Mouse (Mus musculus): ENCODE measurements around the gene Nck1. TPM values are rescaled to one million over a fixed set of nuclear protein-coding genes. Genes with fewer than 3 reads are reported as not detected.

Nck1 gene
- polyA plus RNA-seq, 1 experiment from 2014 or later = 63.5 TPM

- Histone ChIP-seq H3K27me3 (ENCODE audit: low read depth, poor library complexity, severe bottlenecking) (no peaks in the 10 kb centered on the region), H3K36me3 (0 out of 2 replicates have a peak, but pooled peaks cover 4% of the 10 kb centered on the region), H3K9me3 (replicated peaks) (peaks cover 9% of the 10 kb centered on the region; the same call in 1 of the 2 replicates), H3K27ac (replicated peaks) (no peak overlapping the region), H3K4me3 (no peak overlapping the region), H3K4me1 (no peaks in the 10 kb centered on the region)
- no peak for DNase-seq (ENCODE audit: low spot score)
- WGBS = 91% methylated on average over 1 of the region's 1 CpGs
Observed at GRCm38 (mm10) chr9:100474056-100474455, 71.9 kb downstream of the Nck1 start.

- DNase-seq (ENCODE audit: low spot score) = no peak
- no peaks in the 10 kb centered on the region for H3K27me3 ChIP-seq (ENCODE audit: low read depth, poor library complexity, severe bottlenecking)
- 0 out of 2 replicates have a peak, but pooled peaks cover 4% of the 10 kb centered on the region for H3K36me3 ChIP-seq
- H3K27ac ChIP-seq (replicated peaks) = no peak overlapping the region
- no peak overlapping the region for H3K4me3 ChIP-seq
- H3K4me1 ChIP-seq = no peaks in the 10 kb centered on the region
- 91% methylated on average over 6 of the region's 6 CpGs for WGBS
- peaks cover 9% of the 10 kb centered on the region; the same call in 1 of the 2 replicates for H3K9me3 ChIP-seq (replicated peaks)
Observed at GRCm38 (mm10) chr9:100473361-100473760, 72.6 kb downstream of the Nck1 start.

- 0 out of 2 replicates have a peak, but pooled peaks cover 4% of the 10 kb centered on the region for H3K36me3 ChIP-seq
- no peaks in the 10 kb centered on the region for H3K4me1 ChIP-seq
- DNase-seq (ENCODE audit: low spot score) = no peak
- no peak overlapping the region for H3K27ac ChIP-seq (replicated peaks)
- 94% methylated on average over 8 of the region's 8 CpGs for WGBS
- no peaks in the 10 kb centered on the region for H3K27me3 ChIP-seq (ENCODE audit: low read depth, poor library complexity, severe bottlenecking)
- peaks cover 9% of the 10 kb centered on the region; the same call in 1 of the 2 replicates for H3K9me3 ChIP-seq (replicated peaks)
- H3K4me3 ChIP-seq = no peak overlapping the region
Observed at GRCm38 (mm10) chr9:100472931-100473330, 73.0 kb downstream of the Nck1 start.

GRCm38 (mm10) chr9:100471605-100471953 is 74.4 kb downstream of the Nck1 start:
- Histone ChIP-seq H3K27me3 (ENCODE audit: low read depth, poor library complexity, severe bottlenecking) (no peaks in the 10 kb centered on the region), H3K27ac (replicated peaks) (no peak overlapping the region), H3K9me3 (replicated peaks) (no peaks in the 10 kb centered on the region), H3K4me1 (no peaks in the 10 kb centered on the region), H3K36me3 (0 out of 2 replicates have a peak, but pooled peaks cover 9% of the 10 kb centered on the region), H3K4me3 (no peak overlapping the region)
- 79% methylated on average over 4 of the region's 4 CpGs for WGBS
- no peak for DNase-seq (ENCODE audit: low spot score)

GRCm38 (mm10) chr9:100470936-100471604 is 74.9 kb downstream of the Nck1 start:
- no peak for DNase-seq (ENCODE audit: low spot score)
- Histone ChIP-seq H3K27me3 (ENCODE audit: low read depth, poor library complexity, severe bottlenecking) (no peaks in the 10 kb centered on the region), H3K27ac (replicated peaks) (no peak overlapping the region), H3K9me3 (replicated peaks) (no peaks in the 10 kb centered on the region), H3K4me3 (no peak overlapping the region), H3K36me3 (0 out of 2 replicates have a peak, but pooled peaks cover 9% of the 10 kb centered on the region), H3K4me1 (no peaks in the 10 kb centered on the region)
- WGBS = 77% methylated on average over 8 of the region's 8 CpGs

- no peaks in the 10 kb centered on the region for H3K27me3 ChIP-seq (ENCODE audit: low read depth, poor library complexity, severe bottlenecking)
- H3K9me3 ChIP-seq (replicated peaks) = no peaks in the 10 kb centered on the region
- WGBS = 64% methylated on average over 1 of the region's 1 CpGs
- 0 out of 2 replicates have a peak, but pooled peaks cover 13% of the 10 kb centered on the region for H3K36me3 ChIP-seq
- no peak overlapping the region for H3K4me3 ChIP-seq
- no peaks in the 10 kb centered on the region for H3K4me1 ChIP-seq
- no peak for DNase-seq (ENCODE audit: low spot score)
- no peak overlapping the region for H3K27ac ChIP-seq (replicated peaks)
Observed at GRCm38 (mm10) chr9:100470228-100470627, 75.7 kb downstream of the Nck1 start.

GRCm38 (mm10) chr9:100469681-100470080 is 76.3 kb downstream of the Nck1 start:
- Histone ChIP-seq H3K36me3 (0 out of 2 replicates have a peak, but pooled peaks cover 13% of the 10 kb centered on the region), H3K4me1 (no peaks in the 10 kb centered on the region), H3K27me3 (ENCODE audit: low read depth, poor library complexity, severe bottlenecking) (no peaks in the 10 kb centered on the region), H3K4me3 (no peak overlapping the region), H3K9me3 (replicated peaks) (no peaks in the 10 kb centered on the region), H3K27ac (replicated peaks) (no peak overlapping the region)
- 96% methylated on average over 3 of the region's 3 CpGs for WGBS
- DNase-seq (ENCODE audit: low spot score) = no peak

GRCm38 (mm10) chr9:100468151-100468550 is 77.8 kb downstream of the Nck1 start:
- Histone ChIP-seq H3K27ac (replicated peaks) (no peak overlapping the region), H3K4me3 (no peak overlapping the region), H3K4me1 (no peaks in the 10 kb centered on the region)

GRCm38 (mm10) chr9:100467653-100468052 is 78.3 kb downstream of the Nck1 start:
- no peaks in the 10 kb centered on the region for H3K4me1 ChIP-seq
- no peak for DNase-seq (ENCODE audit: low spot score)
- H3K36me3 ChIP-seq = 0 out of 2 replicates have a peak, but pooled peaks cover 13% of the 10 kb centered on the region
- H3K27ac ChIP-seq (replicated peaks) = no peak overlapping the region
- H3K27me3 ChIP-seq (ENCODE audit: low read depth, poor library complexity, severe bottlenecking) = no peaks in the 10 kb centered on the region
- H3K9me3 ChIP-seq (replicated peaks) = no peaks in the 10 kb centered on the region
- H3K4me3 ChIP-seq = no peak overlapping the region
- WGBS = 87% methylated on average over 7 of the region's 7 CpGs

More at GRCm38 (mm10) chr9:100468151-100468550, 77.8 kb downstream of the Nck1 start:
- DNase-seq (ENCODE audit: low spot score) = no peak
- Histone ChIP-seq H3K27me3 (ENCODE audit: low read depth, poor library complexity, severe bottlenecking) (no peaks in the 10 kb centered on the region), H3K36me3 (0 out of 2 replicates have a peak, but pooled peaks cover 13% of the 10 kb centered on the region), H3K9me3 (replicated peaks) (no peaks in the 10 kb centered on the region)
- 95% methylated on average over 8 of the region's 8 CpGs for WGBS

- 87% methylated on average over 3 of the region's 3 CpGs for WGBS
- H3K27me3 ChIP-seq (ENCODE audit: low read depth, poor library complexity, severe bottlenecking) = no peaks in the 10 kb centered on the region
Observed at GRCm38 (mm10) chr9:100466743-100467142, 79.2 kb downstream of the Nck1 start.

GRCm38 (mm10) chr9:100465988-100466387 is 79.9 kb downstream of the Nck1 start:
- Histone ChIP-seq H3K27ac (replicated peaks) (no peak overlapping the region), H3K9me3 (replicated peaks) (no peaks in the 10 kb centered on the region), H3K4me1 (no peaks in the 10 kb centered on the region), H3K4me3 (no peak overlapping the region), H3K36me3 (0 out of 2 replicates have a peak, but pooled peaks cover 20% of the 10 kb centered on the region), H3K27me3 (ENCODE audit: low read depth, poor library complexity, severe bottlenecking) (no peaks in the 10 kb centered on the region)
- DNase-seq (ENCODE audit: low spot score) = no peak
- WGBS = 94% methylated on average over 9 of the region's 9 CpGs

More at GRCm38 (mm10) chr9:100466743-100467142, 79.2 kb downstream of the Nck1 start:
- H3K4me1 ChIP-seq = no peaks in the 10 kb centered on the region
- H3K36me3 ChIP-seq = 0 out of 2 replicates have a peak, but pooled peaks cover 13% of the 10 kb centered on the region
- H3K9me3 ChIP-seq (replicated peaks) = no peaks in the 10 kb centered on the region
- DNase-seq (ENCODE audit: low spot score) = no peak
- no peak overlapping the region for H3K27ac ChIP-seq (replicated peaks)
- H3K4me3 ChIP-seq = no peak overlapping the region

- Histone ChIP-seq H3K9me3 (replicated peaks) (no peaks in the 10 kb centered on the region), H3K4me1 (no peaks in the 10 kb centered on the region), H3K27ac (replicated peaks) (no peak overlapping the region), H3K4me3 (no peak overlapping the region), H3K27me3 (ENCODE audit: low read depth, poor library complexity, severe bottlenecking) (no peaks in the 10 kb centered on the region), H3K36me3 (peaks cover 24% of the 10 kb centered on the region)
- DNase-seq (ENCODE audit: low spot score) = no peak
- 94% methylated on average over 5 of the region's 5 CpGs for WGBS
Observed at GRCm38 (mm10) chr9:100465380-100465779, 80.6 kb downstream of the Nck1 start.

GRCm38 (mm10) chr9:100463771-100464170 is 82.2 kb downstream of the Nck1 start:
- H3K4me1 ChIP-seq = no peaks in the 10 kb centered on the region
- H3K27me3 ChIP-seq (ENCODE audit: low read depth, poor library complexity, severe bottlenecking) = no peaks in the 10 kb centered on the region
- H3K36me3 ChIP-seq = peaks cover 31% of the 10 kb centered on the region
- 96% methylated on average over 2 of the region's 2 CpGs for WGBS
- H3K9me3 ChIP-seq (replicated peaks) = no peaks in the 10 kb centered on the region
- DNase-seq (ENCODE audit: low spot score) = no peak
- no peak overlapping the region for H3K27ac ChIP-seq (replicated peaks)
- no peak overlapping the region for H3K4me3 ChIP-seq

Data from midbrain, embryonic 10.5 days (tissue).